Mouse (Mus musculus) CH12.LX (cell line): ENCODE data around the gene Gm11037. TPM values are rescaled to one million over a fixed set of nuclear protein-coding genes. Genes with fewer than 3 reads are reported as not detected.

Experiments
- DNase-seq: peaks from one replicate; pipeline ENCODE4 v3.0.0-alpha.2; 2013; ENCODE audit errors: extremely low read depth
- H3K27ac ChIP-seq: 2 replicates; pipeline ENCODE4 v1.5.1; 2012; ENCODE audit warnings: low read depth, mild to moderate bottlenecking, control low read depth, moderate library complexity; ENCODE audit not compliant: insufficient read depth
- H3K27me3 ChIP-seq: replicated peaks from 2 replicates; pipeline ENCODE3; 2012; ENCODE audit warnings: inconsistent platforms
- H3K36me3 ChIP-seq, 2 experiments: replicated peaks in 1 of 2; 2 replicates each; pipeline versions ENCODE3 to v1.6.1; 2012; ENCODE audit warnings: inconsistent platforms in 1 of 2, low read length in 1 of 2, mild to moderate bottlenecking in 1 of 2, mixed read lengths in 1 of 2, moderate library complexity in 1 of 2; ENCODE audit not compliant: control insufficient read depth in 1 of 2, insufficient read depth in 1 of 2
- H3K4me1 ChIP-seq, 2 experiments: 2 replicates each; pipeline ENCODE4 v1.6.1; 2012; ENCODE audit warnings: inconsistent platforms in 1 of 2, moderate library complexity in 1 of 2; ENCODE audit not compliant: insufficient read depth in 2 of 2, control insufficient read depth in 1 of 2
- H3K4me2 ChIP-seq: 2 replicates; pipeline ENCODE4 v1.6.1; 2012; ENCODE audit warnings: low read depth, mild to moderate bottlenecking, control low read depth; ENCODE audit not compliant: poor library complexity, insufficient read depth, severe bottlenecking
- H3K4me3 ChIP-seq, 3 experiments: fragments of 150-350 bp in 1 of 3; sonication (generic) in 1 of 3; replicated peaks in 1 of 3; 2 replicates each; pipeline versions ENCODE3 to v1.5.1; 2011 to 2012; ENCODE audit warnings: low read depth in 2 of 3, low read length in 2 of 3, mild to moderate bottlenecking in 2 of 3, moderate library complexity in 2 of 3, control low read depth in 1 of 3, improper control_type of control experiment in 1 of 3, inconsistent platforms in 1 of 3, mixed read lengths in 1 of 3; ENCODE audit not compliant: poor library complexity in 1 of 3
- H3K79me2 ChIP-seq: replicated peaks from 2 replicates; pipeline ENCODE4 v1.6.1; 2012; ENCODE audit warnings: mild to moderate bottlenecking, moderate library complexity; ENCODE audit not compliant: control insufficient read depth, poor library complexity, insufficient read depth, severe bottlenecking; ENCODE audit errors: extremely low read depth
- H3K9ac ChIP-seq: 2 replicates; pipeline ENCODE4 v1.6.1; 2012; ENCODE audit warnings: low read depth, mild to moderate bottlenecking, control low read depth, moderate library complexity; ENCODE audit not compliant: insufficient read depth
- H3K9me3 ChIP-seq: replicated peaks from 2 replicates; pipeline ENCODE3; 2012; ENCODE audit warnings: low read length, inconsistent platforms, mixed read lengths
- BHLHE40 ChIP-seq: IDR thresholded peaks from 2 replicates; pipeline ENCODE4 v1.6.1; 2011; ENCODE audit warnings: mild to moderate bottlenecking, low read depth, low read length, improper control_type of control experiment
- CHD1 ChIP-seq: IDR thresholded peaks from 2 replicates; pipeline ENCODE4 v1.6.1; 2012; ENCODE audit warnings: low read depth, low read length, improper control_type of control experiment, inconsistent platforms
- CTCF ChIP-seq, 2 experiments: IDR thresholded peaks in 1 of 2; conservative IDR thresholded peaks in 1 of 2; 2 replicates each; pipeline ENCODE4 v1.5.1; 2011 to 2012; ENCODE audit warnings: low read depth in 2 of 2, low read length in 2 of 2, improper control_type of control experiment in 1 of 2, inconsistent platforms in 1 of 2, mild to moderate bottlenecking in 1 of 2, moderate library complexity in 1 of 2
- E2F4 ChIP-seq: IDR thresholded peaks from 2 replicates; pipeline ENCODE4 v1.6.1; 2011; ENCODE audit warnings: low read depth, low read length, improper control_type of control experiment; ENCODE audit not compliant: insufficient replicate concordance
- ELF1 ChIP-seq: IDR thresholded peaks from 2 replicates; pipeline ENCODE4 v1.6.1; 2014; ENCODE audit warnings: low read depth, mild to moderate bottlenecking, inconsistent platforms, low read length, improper control_type of control experiment
- ETS1 ChIP-seq: conservative IDR thresholded peaks from 2 replicates; pipeline ENCODE4 v1.6.1; 2012; ENCODE audit warnings: low read depth, mild to moderate bottlenecking, inconsistent platforms, low read length, improper control_type of control experiment, moderate library complexity
- HCFC1 ChIP-seq: IDR thresholded peaks from 2 replicates; pipeline ENCODE4 v1.6.1; 2012; ENCODE audit warnings: low read depth, mild to moderate bottlenecking, inconsistent platforms, low read length, improper control_type of control experiment
- IRF4 ChIP-seq: IDR thresholded peaks from 2 replicates; pipeline ENCODE4 v1.6.1; 2014; ENCODE audit warnings: low read depth, mild to moderate bottlenecking, inconsistent platforms, low read length, improper control_type of control experiment
- JUN ChIP-seq: IDR thresholded peaks from 2 replicates; pipeline ENCODE4 v1.6.1; 2011; ENCODE audit warnings: low read depth, mild to moderate bottlenecking, low read length, improper control_type of control experiment, moderate library complexity; ENCODE audit not compliant: insufficient read depth
- KAT2A ChIP-seq: IDR thresholded peaks from 2 replicates; pipeline ENCODE4 v1.6.1; 2012; ENCODE audit warnings: low read length, improper control_type of control experiment, inconsistent platforms; ENCODE audit not compliant: insufficient replicate concordance
- MAX ChIP-seq: IDR thresholded peaks from 2 replicates; pipeline ENCODE4 v1.6.1; 2011; ENCODE audit warnings: low read length, improper control_type of control experiment
- MEF2A ChIP-seq: IDR thresholded peaks from 2 replicates; pipeline ENCODE4 v1.6.1; 2014; ENCODE audit warnings: low read depth, mild to moderate bottlenecking, inconsistent platforms, low read length, improper control_type of control experiment, borderline replicate concordance
- MXI1 ChIP-seq: IDR thresholded peaks from 2 replicates; pipeline ENCODE4 v1.6.1; 2011; ENCODE audit warnings: mild to moderate bottlenecking, low read depth, low read length, improper control_type of control experiment
- MYC ChIP-seq: IDR thresholded peaks from 2 replicates; pipeline ENCODE4 v1.6.1; 2011; ENCODE audit warnings: low read depth, mild to moderate bottlenecking, improper control_type of control experiment, low read length
- NELFE ChIP-seq: IDR thresholded peaks from 2 replicates; pipeline ENCODE4 v1.6.1; 2011; ENCODE audit warnings: low read depth, low read length, improper control_type of control experiment
- NRF1 ChIP-seq: IDR thresholded peaks from 2 replicates; pipeline ENCODE4 v1.6.1; 2014; ENCODE audit warnings: low read depth, mild to moderate bottlenecking, inconsistent platforms, low read length, improper control_type of control experiment, moderate library complexity
- POLR2A ChIP-seq: IDR thresholded peaks from 2 replicates; pipeline ENCODE4 v1.6.1; 2011; ENCODE audit warnings: low read depth, mild to moderate bottlenecking, improper control_type of control experiment, low read length
- POLR2AphosphoS2 ChIP-seq: IDR thresholded peaks from 2 replicates; pipeline ENCODE4 v1.6.1; 2011; ENCODE audit warnings: low read depth, low read length, improper control_type of control experiment
- SIN3A ChIP-seq: IDR thresholded peaks from 2 replicates; pipeline ENCODE4 v1.6.1; 2012; ENCODE audit warnings: low read length, improper control_type of control experiment, inconsistent platforms
- SMC3 ChIP-seq: IDR thresholded peaks from 2 replicates; pipeline ENCODE4 v1.6.1; 2011; ENCODE audit warnings: low read depth, low read length, improper control_type of control experiment
- UBTF ChIP-seq: IDR thresholded peaks from 2 replicates; pipeline ENCODE4 v1.6.1; 2012; ENCODE audit warnings: low read depth, mild to moderate bottlenecking, inconsistent platforms, low read length, improper control_type of control experiment, moderate library complexity
- USF2 ChIP-seq: conservative IDR thresholded peaks from 2 replicates; pipeline ENCODE4 v1.6.1; 2011; ENCODE audit warnings: low read depth, low read length, improper control_type of control experiment
- ZC3H11A ChIP-seq: IDR thresholded peaks from 2 replicates; pipeline ENCODE4 v1.6.1; 2012; ENCODE audit warnings: low read depth, mild to moderate bottlenecking, inconsistent platforms, low read length, improper control_type of control experiment
- ZKSCAN1 ChIP-seq: IDR thresholded peaks from 2 replicates; pipeline ENCODE4 v1.6.1; 2012; ENCODE audit warnings: low read depth, inconsistent platforms, low read length, improper control_type of control experiment, borderline replicate concordance
- ZMIZ1 ChIP-seq: IDR thresholded peaks from 2 replicates; pipeline ENCODE4 v1.6.1; 2012; ENCODE audit warnings: low read depth, mild to moderate bottlenecking, inconsistent platforms, low read length, improper control_type of control experiment
- ZNF384 ChIP-seq: IDR thresholded peaks from 2 replicates; pipeline ENCODE4 v1.6.1; 2012; ENCODE audit warnings: low read depth, low read length, improper control_type of control experiment, inconsistent platforms
- dilution Hi-C: fragments of 300-500 bp; cut with MboI; formaldehyde crosslinking; loops from 2 replicates; pipeline ENCODE4 v1.14.3; 2020; ENCODE audit warnings: low sequenced_read_pairs; ENCODE audit not compliant: extremely low pct_unique_long_range_greater_than_20kb, extremely low pct_ligation_motif_present
- in situ Hi-C: fragments of 300-500 bp; cut with MboI; formaldehyde crosslinking; loops from 3 replicates; pipeline ENCODE4 v1.14.3; 2019; ENCODE audit warnings: low sequenced_read_pairs, low pct_ligation_motif_present, low pct_unique_long_range_greater_than_20kb, mixed read lengths
- polyA plus RNA-seq: library from polyadenylated mRNA; unstranded; fragments of >175 nt; gene quantifications from 2 replicates; pipeline ENCODE4 v1.2.1, GENCODE M21; 2012; ENCODE audit warnings: low read depth; ENCODE audit not compliant: insufficient read length
- total RNA-seq, 2 experiments: library from RNA; depleted of rRNA; stranded (reverse); fragments of 300-350 nt in 1 of 2; fragments of >200 nt in 1 of 2; gene quantifications; 2 replicates each; pipeline ENCODE4 v1.2.3; 2012 to 2014

The Gm11037 gene
- total and polyA plus RNA-seq, 3 experiments = not detected

DNA sequence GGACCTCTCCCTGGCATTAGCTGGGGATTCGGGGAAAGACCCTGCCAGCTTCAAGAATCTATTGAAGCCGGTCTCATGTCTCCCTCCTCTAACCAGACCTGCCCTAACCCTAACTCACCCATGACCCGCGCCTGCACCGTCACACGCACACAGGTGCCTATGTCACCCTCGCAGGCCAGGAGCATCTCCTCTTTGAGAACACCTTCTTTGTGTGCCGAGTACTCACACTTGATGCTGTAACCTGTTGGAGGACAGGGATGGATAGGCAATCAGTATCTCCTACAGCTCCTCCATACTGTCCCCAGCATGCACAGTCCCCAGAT is 13.7 kb downstream of the Gm11037 start:
- H3K4me3 ChIP-seq = no peak overlapping the region
- H3K79me2 ChIP-seq = no peaks in the 10 kb centered on the region
- no peaks in the 10 kb centered on the region for H3K9me3 ChIP-seq
- no peak overlapping the region for H3K4me2 ChIP-seq
- peaks cover 46 to 94% of the 10 kb centered on the region in 2 experiments for H3K36me3 ChIP-seq
- in situ Hi-C loops = no loop called here
- dilution Hi-C loops = no loop called here
- no peak overlapping the region for H3K9ac ChIP-seq
- no peak for TF ChIP-seq MYC
- no peak for TF ChIP-seq BHLHE40
- no peak for TF ChIP-seq ELF1
- no peak for TF ChIP-seq SIN3A
- no peak for TF ChIP-seq ZC3H11A
- TF ChIP-seq UBTF = no peak
- no peak for TF ChIP-seq IRF4
- TF ChIP-seq NRF1 = no peak
- TF ChIP-seq CTCF (conservative IDR thresholded peaks at IDR 0.05 in 1 of 2, IDR thresholded peaks at IDR 0.05 in 1 of 2; ENCODE audit: low read depth in 2 of 2, low read length in 2 of 2) = no peak
- TF ChIP-seq NELFE = no peak
- no peak for TF ChIP-seq ETS1
- no peak for TF ChIP-seq POLR2A
- no peak for TF ChIP-seq ZMIZ1
- TF ChIP-seq POLR2AphosphoS2 = no peak
- TF ChIP-seq E2F4 = no peak
- no peak overlapping the region for H3K27ac ChIP-seq
- H3K27me3 ChIP-seq = no peaks in the 10 kb centered on the region
- H3K4me1 ChIP-seq = 0 out of 4 replicates have a peak, but pooled peaks cover 0 to 2% of the 10 kb centered on the region in 2 experiments
- no peak for DNase-seq

DNA sequence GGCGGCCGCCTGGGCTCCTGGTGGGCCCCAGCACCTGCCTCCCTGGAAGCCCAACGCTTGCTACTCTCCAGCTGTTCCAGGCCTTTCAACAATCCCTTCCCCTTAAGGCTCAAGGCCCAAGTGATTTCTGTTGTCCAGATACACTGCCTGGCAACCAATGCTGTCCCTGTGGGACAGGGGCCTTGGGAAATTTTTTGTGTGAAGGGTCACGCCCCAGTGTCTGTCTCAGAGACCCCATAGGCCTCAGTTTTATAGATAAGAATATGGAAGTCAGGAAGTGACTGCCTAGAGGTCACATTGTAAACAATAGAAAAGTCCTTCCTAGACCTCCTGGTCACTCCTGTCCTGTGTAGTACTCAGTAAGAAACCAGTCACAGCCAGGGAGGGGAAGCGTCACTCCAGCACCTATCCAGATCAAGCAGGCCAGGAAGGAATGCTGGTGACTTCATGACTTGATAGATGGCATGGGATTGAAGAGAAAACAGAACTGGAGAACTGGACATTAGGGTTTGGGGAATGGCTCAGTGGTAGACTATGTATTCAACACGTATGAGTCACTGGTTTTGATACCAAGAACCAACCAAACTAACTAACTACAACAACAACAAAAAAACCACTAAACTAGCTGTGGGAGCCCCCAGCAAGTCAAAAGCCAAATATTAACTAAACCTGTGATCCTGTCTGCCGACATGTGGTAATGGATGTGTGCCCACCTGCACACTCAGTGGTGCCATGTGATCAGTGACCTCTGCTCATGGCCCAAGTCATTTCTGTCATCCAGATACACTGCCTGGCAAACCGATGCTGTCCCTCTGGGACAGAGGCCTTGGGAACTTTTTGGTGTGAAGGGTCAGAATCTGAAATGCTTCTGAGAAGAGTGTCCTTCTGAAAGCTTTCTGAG is 15.3 kb downstream of the Gm11037 start:
- no peaks in the 10 kb centered on the region for H3K9me3 ChIP-seq
- no peak overlapping the region for H3K9ac ChIP-seq
- no peaks in the 10 kb centered on the region for H3K4me1 ChIP-seq
- no peaks in the 10 kb centered on the region for H3K27me3 ChIP-seq
- H3K4me2 ChIP-seq = no peak overlapping the region
- H3K27ac ChIP-seq = no peak overlapping the region
- in situ Hi-C loops (no loop called here), dilution Hi-C loops (no loop called here)
- no peaks in the 10 kb centered on the region for H3K79me2 ChIP-seq
- no peak for DNase-seq
- TF ChIP-seq CTCF (conservative IDR thresholded peaks at IDR 0.05 in 1 of 2, IDR thresholded peaks at IDR 0.05 in 1 of 2; ENCODE audit: low read depth in 2 of 2, low read length in 2 of 2) = no peak
- no peak for TF ChIP-seq POLR2AphosphoS2
- TF ChIP-seq CHD1 = no peak
- TF ChIP-seq UBTF = no peak
- no peak for TF ChIP-seq USF2
- TF ChIP-seq ETS1 = no peak
- TF ChIP-seq IRF4 = no peak
- TF ChIP-seq NRF1 = no peak
- TF ChIP-seq MAX = no peak
- TF ChIP-seq KAT2A = no peak
- no peak for TF ChIP-seq MXI1
- TF ChIP-seq SMC3 = no peak
- TF ChIP-seq HCFC1 = no peak
- TF ChIP-seq BHLHE40 = no peak
- TF ChIP-seq ZNF384 = no peak
- TF ChIP-seq ZMIZ1 = no peak
- TF ChIP-seq MEF2A = no peak
- TF ChIP-seq ZKSCAN1 = no peak
- no peak for TF ChIP-seq JUN
- peaks cover 49 to 93% of the 10 kb centered on the region in 2 experiments for H3K36me3 ChIP-seq
- no peak overlapping the region for H3K4me3 ChIP-seq
